Mouse (Mus musculus): Measurements from ENCODE around the gene Uts2r.

Uts2r gene

GRCm38 (mm10) chr11:121160636-121161346 lies 720 bp downstream of the Uts2r start:
- DNase-seq (ENCODE audit: low spot score in 2 of 2), result no peak

GRCm38 (mm10) chr11:121163751-121164150 lies 3.7 kb downstream of the Uts2r start:
- DNase-seq (ENCODE audit: low spot score in 2 of 2), result no peak

DNA sequence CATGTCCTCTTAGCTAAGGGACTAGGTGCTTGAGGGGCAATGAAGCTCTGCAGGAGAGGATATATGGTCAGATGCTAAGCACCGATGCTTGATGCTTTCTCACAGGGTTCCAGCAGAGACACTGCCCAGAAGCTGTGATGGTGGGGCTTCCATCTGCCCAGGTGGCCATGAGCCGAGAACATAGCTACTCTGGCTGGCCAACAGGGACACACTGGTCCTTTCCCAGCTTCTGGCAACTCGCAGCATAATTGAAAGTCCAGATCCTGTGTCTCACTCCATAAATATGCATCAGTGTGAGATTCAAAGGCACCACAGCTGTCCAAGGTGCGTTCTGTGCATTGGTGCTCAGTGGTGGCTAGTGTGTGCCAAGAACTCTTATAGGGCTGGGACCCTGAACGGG lies 13.1 kb downstream of the Uts2r start:
- no peak for DNase-seq (ENCODE audit: low spot score in 2 of 2)

DNA sequence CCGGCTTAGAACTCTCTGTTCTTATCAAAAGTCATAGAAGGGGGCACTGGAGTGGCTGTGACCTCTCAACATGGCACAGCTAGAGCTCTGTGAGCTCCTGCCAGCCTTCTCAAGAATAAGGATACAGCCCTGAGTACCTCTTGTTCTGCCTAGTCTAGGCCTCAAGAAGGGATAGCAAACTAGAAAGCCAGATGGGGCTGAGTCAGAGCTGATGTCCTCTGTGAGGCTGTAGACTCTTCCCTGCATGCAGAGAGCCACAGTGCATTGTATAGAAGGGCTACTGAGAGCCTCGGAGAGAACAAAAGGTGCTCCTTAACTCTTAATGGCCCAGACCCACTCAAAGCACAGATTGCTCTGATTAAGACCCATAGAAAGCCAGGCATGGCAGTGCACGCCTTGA lies 14.2 kb downstream of the Uts2r start:
- no peak for DNase-seq (ENCODE audit: low spot score in 2 of 2)

GRCm38 (mm10) chr11:121176285-121177270 lies 16.5 kb downstream of the Uts2r start:
- peak; percentile 35 to 65 for DNase-seq (ENCODE audit: low spot score in 2 of 2)

DNA sequence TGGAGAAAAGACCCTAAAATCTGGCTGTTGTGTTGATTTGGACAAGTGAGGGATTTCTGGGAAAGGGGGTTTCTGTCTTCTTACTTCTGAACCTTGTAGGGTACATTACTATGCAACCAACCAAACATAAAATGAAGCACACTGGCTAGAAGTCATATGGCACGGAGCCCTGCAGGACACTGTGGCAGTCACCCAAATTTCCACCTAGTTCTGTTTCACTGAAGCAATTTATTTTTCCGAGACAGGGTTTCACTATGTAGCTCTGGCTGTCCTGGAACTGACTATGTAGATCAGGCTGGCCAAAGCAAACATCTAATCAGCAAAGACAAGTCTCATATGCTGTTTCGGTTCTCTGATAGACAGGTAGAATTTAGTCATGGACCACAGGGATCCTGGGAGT lies 29.6 kb downstream of the Uts2r start:
- DNase-seq (ENCODE audit: low spot score in 2 of 2), result no peak

DNA sequence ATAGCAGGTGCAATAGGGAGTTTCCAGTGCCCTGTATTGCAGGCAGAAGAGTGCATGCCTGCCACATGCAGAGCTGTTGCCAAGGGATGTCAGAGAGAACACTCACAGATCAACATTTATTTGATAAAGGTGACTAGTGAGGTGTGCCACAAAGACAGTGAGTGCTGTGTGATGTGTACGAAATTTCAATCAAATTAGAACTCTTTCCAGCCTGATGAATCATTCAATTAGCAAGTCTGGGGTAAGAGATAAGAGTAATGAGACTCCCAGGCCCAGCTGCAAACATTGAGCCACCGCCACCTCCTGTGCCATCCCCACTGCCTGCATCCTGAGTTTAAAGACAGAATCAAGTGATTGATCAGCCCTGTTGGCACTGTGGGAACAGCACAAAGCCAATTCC lies 32.7 kb downstream of the Uts2r start:
- DNase-seq (ENCODE audit: low spot score in 2 of 2), result no peak

DNA sequence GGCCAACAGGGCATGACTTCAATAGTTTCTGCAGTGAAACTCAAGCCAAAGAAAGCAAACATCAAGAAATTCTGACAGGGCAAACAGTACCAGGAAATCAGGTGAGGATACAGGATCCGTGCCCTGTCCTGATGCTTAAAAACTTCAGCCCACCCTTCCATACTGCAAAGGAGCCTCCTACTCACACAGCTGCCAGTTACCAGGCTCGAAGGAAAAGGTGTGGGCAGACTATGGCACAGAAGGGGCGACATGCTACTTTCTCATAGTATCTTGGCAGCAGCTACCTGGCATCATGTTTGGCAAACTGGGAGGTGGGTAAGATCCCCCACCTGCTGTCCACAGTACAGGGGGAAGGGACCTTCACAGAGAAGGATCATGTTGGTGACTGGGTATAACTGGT lies 33.3 kb downstream of the Uts2r start:
- DNase-seq (ENCODE audit: low spot score in 2 of 2), result no peak

GRCm38 (mm10) chr11:121198622-121199021 lies 38.6 kb downstream of the Uts2r start:
- no peak for DNase-seq (ENCODE audit: low spot score in 2 of 2)

- DNase-seq (ENCODE audit: low spot score in 2 of 2), result no peak
Measured at GRCm38 (mm10) chr11:121199851-121200250, 39.8 kb downstream of the Uts2r start.

DNA sequence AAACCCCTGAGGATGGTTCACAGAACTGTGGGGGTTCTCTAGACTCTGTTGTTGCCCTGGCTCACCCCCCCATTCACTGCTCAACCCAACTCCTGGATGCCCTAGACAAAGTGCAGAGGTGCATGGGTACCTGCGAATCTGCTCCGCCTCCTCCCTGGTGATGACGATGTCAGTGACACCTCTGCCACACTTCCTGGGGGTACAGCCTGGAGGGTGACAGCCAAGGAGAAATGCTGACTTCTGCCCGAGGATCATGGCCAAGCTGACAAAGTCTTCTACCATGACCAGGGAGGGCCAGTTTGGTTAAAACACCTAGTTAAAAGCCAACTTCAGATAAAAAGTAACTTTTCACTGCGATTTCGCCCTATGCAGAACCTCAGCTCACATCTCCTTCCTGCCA lies 40.7 kb downstream of the Uts2r start:
- DNase-seq (ENCODE audit: low spot score in 2 of 2), result no peak

GRCm38 (mm10) chr11:121201436-121202198 lies 41.5 kb downstream of the Uts2r start:
- peak in 1 of 2 experiments; percentile 54 for DNase-seq (ENCODE audit: low spot score in 2 of 2)

- no peak for DNase-seq (ENCODE audit: low spot score in 2 of 2)
Measured at GRCm38 (mm10) chr11:121203859-121204160, 43.7 kb downstream of the Uts2r start.

- peak; percentile 94 to 98 for DNase-seq (ENCODE audit: low spot score in 2 of 2)
Measured at GRCm38 (mm10) chr11:121204161-121205006, 44.3 kb downstream of the Uts2r start, which contains the start of the genes Hexdc and Ogfod3. Hexdc (plus strand) TSS chr11:121204433. Ogfod3 (minus strand) TSS chr11:121204711.

Data from spleen, postnatal 10 days (tissue).